Mouse (Mus musculus) kidney, postnatal 25 days (tissue): ENCODE measurements at regions not wholly inside any gene's neighbourhood (a gene's known extent, or its start where the extent isn't known, plus 50 kb on each side); places are given as distances from the start of the nearest gene placed in this dataset.

ENCODE experiments used
- DNase-seq, 2 experiments: peaks; one replicate each; pipeline ENCODE4 v3.0.0; 2021; ENCODE audit warnings: mixed read lengths in 2 of 2

DNA sequence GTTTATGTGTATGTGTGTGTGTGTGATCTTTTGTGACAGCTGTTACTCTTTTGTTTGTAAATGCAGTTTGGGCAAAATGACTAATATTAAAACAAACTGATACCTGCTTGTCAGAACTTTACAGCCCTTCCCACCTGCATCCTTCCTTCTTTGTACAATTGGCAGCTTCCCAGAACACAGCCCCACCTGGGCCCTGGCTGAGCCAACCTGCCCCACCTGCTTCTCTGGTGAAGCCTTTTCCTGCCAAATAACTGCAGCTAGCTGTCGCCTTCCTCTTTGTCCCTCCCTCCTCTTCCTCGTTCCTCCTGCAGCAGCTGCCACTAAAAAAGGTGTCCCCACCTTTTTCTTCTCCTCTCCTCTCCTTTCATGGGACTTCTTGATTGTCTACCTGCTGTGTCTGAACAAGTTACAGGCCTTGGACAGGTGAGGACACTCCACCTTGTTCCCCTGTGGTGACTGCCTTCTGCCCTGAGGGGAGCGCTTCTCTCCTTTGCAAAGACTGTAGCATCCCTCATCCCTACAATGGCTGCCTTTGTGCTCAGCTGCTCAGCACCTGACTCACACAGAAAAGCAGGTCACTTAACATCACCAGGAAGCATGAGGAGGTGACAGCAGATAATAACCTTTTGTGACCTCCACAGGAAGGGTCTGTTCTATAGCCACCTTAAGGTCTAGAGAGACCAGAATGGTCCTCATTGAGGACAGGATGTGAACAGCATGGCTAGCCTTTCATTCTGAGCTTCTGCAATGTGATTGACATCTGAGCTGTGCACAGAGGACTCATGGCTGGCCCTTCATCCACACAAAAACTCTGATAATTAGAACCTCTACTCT is 295.2 kb downstream of the Epha4 start:
- DNase-seq: no peak

DNA sequence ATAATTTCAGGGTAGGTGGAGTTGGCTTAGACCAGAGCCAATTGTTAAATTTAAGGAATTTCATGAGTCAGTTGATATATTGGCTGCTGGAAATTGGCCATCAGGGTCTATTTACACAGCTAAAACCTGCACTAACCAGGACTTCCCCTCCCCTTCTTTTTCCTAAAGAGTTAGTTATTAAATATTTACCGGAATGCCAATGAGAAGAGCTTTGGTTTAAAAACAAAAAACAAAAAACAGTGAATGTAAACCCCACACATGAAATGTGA is 294.6 kb downstream of the Epha4 start:
- DNase-seq: no peak

DNA sequence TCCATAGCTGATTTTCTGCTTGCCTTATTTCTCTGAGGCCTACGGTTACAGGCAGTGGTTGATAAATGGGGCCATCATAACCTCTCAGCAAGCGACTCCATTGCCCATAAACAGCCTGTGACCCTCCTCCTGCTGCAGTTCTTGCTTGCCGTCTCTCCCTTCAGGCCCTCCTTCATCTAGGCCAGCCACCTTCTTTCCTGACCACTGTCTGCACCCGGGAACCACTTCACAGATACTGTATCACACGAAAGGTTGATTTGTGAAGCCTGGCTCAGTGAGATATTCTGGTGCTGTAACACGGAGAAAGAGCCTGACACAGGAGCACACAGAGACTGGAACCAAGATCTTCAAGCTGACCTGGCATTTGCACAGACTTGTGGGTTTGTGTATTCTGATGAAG is 294.1 kb downstream of the Epha4 start:
- DNase-seq: no peak

DNA sequence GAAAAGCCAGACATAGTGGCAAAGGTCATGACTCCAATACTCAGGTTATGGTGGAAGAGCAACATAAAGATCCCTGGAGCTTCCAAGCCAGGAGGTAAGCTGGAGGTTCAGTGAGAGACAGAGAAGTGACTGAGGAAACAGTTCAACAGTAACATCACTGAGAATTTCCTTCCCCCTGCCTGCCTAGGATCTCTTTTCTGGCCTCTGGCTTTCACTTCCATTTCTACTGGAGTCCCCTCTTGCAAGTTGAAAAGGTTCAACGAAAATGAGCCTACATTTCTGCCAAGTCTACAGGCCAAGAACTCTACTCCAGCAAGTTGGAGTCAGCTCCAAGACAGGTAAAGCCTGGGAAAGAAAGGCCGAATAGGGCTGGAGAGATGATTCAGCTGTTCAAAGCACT is 293.0 kb downstream of the Epha4 start:
- no peak for DNase-seq

DNA sequence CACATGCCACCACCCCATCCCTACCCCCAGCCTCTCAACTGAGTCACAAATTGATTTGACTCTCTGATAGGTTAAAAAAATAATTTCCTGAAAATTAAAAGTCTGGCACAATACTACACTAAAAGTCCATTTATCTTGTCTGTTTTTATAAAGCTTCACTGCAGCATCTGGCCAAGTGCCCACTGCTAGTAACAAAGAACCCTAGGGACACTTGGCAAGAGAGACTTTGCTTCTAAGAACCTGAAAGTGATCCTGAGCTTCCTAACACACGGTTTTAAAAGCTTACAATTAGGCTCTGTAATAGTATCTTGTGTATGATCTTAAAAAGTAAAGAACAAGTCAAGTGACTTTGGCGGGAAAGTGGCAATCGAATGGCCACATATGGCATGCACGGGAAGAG is 288.3 kb downstream of the Epha4 start:
- DNase-seq: peak; percentile 75 to 79

DNA sequence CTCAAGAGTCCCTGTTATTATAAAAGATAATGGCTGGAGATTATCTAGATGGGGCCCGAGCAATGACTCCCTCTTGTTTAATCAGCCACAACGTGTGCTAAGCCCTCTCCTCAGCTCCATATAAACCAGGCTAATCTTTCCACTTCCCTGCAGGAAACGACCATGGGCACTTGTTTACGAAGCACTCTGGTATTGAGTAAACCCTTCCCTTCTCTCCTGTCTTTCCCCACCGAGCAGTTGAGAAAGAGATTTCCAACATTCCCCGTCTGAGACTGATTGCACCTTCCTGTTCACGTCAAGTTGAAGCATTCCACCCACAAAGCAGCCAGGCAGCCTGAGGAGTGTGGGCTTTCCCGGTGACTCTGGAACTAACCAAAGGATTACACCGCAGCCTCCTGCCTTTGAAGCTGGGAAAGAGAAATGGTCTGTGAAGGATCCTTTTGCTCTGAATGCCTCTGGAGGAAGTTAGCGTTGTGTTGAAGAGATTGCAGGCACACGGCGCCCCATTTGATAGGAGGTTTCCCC is 287.8 kb downstream of the Epha4 start:
- DNase-seq: peak; percentile 15 to 48

DNA sequence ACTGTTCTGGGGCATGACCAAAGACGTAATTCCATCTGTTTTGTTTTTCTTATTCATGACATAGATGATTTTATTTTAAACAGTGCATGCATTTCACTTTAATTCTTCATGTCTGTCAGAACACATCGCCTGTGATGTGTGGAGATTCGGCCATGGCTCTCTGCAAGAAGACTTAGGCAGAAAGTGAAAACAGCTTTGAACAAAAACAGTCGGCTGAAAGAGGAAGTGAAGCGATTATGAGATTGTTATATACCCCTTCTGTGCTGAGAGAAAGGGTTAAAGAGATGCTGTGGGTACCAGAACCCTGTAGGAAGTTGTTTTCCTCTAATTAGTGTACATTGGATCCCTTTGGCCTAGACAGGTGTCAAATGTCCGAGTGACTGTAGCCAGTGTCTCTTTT is 287.1 kb downstream of the Epha4 start:
- no peak for DNase-seq

DNA sequence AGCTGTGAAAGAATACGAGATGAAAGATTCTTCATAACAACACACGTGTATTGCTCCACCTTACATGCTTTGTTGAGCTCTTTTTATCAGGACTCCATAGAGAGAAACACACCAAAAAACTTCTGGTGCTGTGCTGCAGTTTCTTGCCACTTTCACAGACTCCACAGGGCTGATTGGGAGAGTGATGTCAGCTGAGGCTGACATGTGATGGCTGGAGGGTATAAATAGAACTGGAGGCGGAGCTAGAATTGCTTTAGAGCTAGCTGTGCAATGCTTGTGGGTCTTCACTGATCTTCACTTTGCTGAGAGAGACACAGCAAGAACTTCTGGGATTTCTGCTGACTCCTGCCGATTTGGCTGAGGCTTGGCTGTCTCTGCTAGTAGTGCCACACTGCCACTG is 285.3 kb downstream of the Epha4 start:
- no peak for DNase-seq

DNA sequence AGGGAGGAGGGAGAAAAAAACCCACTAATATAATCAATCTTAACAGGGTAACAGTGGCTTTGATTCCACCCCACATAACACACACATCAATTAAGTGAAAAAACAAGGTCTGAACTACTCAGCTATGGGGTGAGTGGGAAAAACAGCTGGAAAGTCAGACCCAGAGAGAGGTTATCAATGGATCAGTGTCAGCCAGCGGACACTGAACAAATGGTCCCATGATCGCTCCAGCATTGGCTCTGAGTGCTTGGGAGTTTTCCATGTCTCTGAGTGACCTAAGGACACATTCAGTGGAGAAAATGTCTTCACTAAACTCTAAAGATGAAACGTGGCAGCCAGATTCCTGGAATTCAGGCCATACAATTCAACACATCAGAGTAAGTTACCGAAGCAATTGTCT is 281.9 kb downstream of the Epha4 start:
- DNase-seq: peak; percentile 30 to 38

DNA sequence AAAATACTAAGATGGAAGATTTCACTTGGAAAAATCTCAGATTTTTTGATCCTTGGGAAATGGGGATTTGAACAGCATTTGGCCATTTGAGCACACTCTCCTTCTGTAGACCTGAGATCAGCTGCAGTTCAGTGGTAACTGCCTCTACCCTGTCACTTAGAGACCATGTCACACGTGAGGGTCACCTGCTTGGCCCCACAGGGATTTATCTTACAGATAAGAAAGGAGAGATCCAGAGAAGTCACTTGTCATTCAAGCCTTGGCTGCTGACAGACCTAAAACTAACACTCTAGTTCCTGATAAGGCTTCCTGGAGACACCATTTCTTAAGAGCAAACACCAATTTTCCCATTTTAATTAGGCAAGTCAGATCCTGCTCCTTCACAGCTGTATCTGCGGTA is 270.2 kb downstream of the Epha4 start:
- no peak for DNase-seq

DNA sequence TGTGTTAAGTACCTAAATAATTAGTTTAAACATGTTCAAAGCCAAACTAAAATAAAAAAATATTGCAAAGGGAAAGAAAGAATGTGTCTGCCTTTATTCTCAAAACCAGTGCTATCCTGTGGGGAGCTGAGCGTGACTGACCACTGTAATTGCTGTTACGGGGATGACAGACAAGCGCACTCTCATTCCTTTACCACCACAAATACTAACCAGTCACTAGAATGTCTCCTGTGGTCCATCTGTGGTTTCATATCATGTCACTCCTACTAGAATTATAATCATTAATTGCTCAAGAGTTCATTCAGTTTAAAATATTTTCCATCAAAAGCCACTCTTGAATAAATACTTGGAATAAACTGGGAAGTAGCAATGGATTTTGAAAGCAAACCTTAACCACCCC is 268.8 kb downstream of the Epha4 start:
- DNase-seq: no peak

DNA sequence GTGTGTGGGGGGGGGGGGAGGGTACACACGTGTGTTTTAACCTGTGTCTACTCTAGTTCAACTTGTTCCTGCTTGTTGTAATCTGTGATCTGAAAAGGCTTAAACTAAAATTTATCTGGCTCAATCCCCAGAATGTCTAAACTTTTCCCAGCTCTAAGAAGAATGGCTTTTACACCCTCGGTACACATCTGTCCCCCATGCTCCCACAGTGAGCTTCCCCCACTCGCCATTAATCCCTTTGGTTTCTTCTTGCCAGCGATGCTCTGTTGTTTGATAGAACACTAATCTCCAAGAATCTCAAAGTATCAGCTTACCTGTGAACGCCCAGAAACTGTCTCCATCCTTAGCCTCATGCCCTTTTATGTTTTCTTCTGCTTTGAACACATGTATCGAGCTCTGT is 260.6 kb downstream of the Epha4 start:
- DNase-seq: no peak

DNA sequence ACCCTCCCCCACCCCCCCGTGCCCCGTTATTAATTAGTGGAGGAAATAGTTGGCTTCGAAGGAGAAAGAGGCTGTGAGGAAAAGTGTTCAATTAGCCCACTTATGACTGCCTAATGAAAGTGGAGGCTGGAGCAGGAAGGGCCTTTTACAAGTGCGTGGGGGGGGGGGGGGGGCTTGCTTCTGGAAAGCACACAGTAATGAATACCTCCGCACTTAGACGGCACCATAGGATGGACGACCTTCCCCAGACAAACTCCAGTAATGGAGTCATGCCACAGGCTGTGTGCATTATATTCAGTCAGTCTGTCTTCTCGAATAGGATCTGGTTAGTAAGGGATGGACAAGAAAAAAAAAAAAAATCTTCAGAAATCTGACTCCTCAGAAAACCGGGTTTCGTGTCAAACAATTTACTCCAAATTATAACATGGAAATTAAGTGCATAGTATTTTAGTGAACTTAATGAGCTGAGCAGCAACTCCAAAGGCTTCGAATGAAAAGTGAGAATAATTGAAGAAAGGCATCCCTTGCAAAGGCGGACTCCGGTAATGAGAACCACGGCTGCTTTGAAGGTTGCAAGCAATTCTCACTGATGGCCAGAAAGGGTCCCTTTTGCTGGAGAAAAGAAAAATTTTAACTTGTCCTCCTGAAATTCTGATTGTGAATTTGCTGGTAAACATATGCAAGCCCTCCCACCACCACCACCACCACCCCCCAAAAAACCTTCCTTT is 258.6 kb downstream of the Epha4 start:
- DNase-seq: no peak

DNA sequence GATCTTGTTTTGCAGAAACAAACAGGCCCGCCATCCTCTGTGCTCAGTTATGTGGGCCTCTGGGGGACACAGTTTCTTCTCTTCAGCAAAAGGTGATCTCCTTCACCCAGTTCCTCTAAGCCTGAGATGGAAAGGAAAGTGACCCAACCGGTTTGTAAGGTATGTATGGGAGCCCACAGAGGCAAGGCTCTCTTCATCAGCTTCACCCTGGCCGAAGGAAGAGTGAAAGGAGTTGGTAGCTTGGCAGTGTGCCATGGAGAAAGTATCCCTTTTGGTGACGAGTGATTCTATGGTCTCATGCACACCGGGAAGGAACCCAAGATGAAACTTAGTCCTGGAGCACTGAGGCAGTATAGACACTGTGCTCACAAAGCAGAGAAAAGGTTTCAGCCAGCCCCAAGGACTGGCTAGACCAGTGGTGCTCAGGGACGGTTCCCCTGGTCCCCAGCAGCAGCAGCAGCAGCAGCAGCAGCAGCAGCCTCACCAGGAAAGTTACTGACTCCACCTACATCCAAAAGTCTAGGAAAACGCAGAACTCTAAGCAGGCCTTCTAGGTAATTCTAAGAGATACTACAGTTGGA is 256.1 kb downstream of the Epha4 start:
- peak in 1 of 2 experiments; percentile 13 for DNase-seq

DNA sequence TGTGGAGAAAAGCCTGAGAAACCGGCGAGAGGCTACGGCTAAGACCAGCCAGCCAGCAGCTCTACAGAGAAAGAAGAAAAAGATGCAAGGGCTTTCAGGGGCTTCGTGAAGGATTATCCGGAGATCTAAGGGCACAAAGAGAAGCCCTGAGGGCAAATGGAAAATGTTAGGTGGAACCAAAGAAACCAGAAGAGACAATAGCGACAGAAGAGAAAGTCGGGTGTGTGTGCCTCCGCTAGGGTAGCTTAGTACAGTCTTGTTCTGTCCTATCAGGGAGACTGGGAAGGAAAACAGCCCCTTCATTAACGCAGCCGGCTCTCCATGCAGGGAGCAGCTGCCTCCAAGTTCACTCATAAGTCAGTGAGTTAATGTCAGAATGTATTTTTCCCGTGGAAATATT is 255.1 kb downstream of the Epha4 start:
- DNase-seq: no peak

DNA sequence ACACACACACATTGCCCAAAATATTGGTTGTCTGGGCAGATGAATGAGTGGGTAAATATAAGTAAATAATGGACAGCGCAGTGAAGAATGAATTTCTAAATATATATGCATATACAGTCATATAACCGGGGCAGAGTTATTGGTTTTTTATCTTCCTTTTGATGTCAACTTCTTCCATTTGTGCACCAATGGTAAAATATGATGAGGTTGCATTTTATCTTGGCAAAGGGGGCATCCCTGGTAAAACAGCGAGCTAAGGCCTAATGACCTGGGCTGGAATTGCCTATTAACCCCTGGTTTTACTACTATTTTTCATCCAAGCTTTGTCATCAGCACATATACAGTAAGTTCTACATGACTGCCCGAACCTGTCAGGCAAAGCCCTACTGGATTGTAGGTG is 253.2 kb downstream of the Epha4 start:
- DNase-seq: no peak

DNA sequence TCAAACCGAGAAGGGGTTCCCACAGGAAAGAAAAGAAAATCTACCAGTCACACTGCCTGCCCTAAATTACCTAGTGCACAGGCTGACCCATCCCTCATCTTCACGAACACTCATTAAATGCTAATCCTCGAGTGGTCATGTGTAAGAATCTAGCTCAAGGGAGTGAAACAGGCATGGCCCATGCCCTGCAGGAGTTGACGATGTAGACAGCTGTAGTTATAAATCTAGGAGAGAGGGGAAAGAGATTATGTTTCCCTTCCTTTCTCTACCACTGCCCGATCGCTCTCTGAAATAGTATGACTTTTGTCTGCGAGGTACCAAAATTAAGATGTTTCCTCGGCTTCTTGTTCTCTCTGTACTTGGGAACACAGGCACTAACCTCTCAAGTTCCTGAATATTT is 249.2 kb downstream of the Epha4 start:
- DNase-seq: no peak

DNA sequence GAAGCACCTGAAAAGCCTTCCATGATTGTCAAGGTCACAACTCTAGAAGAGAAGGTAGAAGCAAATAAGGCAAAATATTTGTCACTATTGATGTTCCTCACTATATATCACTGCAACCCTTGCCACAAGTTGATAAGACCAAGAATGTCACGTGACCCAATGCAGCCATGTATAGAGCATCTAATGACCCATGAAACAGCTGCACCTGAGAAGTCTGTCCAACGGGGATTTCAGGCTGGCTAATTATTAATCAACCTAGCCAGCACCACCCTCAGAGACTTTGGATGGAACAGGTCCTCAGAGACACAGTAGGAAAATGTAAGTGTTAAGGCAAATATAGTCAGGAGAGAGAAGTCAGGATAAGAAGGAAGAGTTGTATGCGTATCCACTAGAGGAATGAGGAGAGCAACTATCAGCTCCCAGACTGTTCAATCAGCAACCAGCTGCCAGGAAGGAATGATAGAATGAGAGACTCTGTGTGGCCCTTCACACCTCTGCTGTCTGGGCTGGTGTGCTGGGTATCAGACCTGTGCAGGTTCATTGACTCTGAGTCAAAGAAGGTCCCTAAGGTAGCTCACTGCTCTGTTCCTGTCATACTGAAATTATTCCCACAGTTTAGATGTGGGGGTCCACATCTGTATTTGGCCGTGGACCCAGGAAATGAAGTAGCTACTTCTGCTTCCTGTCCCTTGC is 247.4 kb downstream of the Epha4 start:
- DNase-seq: peak; percentile 17 to 43

DNA sequence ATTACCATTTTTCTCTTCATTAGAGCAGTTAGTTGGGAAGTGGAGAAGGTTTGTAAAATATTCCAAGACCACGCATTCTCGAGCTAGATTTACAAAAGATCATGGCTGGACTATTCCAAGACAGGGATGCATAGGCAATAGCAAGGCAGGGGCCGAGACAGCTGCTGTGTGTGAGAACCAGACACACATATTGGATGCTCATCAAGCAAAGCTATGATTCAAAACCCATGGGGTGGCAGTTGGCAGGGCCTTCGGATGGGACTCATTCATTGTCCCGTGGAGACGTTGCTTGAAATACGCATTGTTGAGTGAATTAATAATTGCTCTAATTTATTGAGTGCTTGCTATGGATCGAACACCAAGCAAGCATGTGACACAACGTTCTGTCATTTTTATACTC is 239.6 kb downstream of the Epha4 start:
- no peak for DNase-seq

DNA sequence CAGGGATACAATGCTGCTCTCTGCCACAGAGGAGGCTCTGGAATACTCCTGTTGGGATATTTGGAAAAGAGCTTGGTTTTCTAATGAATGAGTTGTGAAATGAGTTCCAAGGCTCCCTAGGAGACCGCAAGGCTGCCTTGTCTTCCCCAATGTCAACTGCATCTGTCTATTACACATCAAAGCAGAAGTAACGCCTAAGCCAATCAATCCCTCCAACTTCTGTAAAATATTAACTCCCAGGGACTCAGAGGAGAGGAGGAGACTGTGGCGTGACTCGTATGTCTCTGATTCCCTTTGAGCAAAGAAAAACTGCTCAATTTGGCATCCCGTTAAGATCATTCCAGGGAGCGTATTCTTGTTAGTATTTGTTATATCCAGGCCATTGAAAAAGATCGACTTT is 235.3 kb downstream of the Epha4 start:
- no peak for DNase-seq

DNA sequence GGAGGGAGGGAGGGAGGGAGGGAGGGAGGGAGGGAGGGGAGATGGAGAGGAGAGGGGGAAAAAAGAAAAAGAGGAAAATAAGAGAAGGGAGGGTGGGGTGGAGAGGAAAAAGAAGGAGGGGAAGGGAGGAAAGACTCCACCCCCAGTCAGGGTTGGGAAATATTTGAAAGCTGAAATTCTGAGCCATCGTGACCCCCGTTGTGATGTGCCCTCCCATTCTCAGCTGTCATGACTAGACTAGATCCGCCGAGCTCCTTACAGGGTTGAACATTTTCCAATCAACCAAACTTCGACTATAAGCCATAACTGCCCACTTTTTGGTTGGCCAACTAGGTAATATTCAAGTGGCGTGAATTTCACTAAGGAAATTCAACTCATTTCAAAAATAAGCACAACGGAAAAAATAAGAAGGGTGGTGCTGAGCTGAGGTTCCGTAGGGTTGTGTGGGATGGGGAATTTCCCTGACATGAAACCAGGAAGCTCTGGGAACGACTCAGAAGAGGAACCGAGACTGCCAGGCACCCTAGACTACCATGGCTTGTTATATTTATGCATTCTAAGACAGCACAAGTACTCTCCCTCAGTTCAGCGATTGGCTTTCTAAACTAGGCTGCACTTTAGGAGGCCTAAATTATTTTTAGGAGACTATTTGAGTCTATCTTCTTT is 234.4 kb downstream of the Epha4 start:
- no peak for DNase-seq

DNA sequence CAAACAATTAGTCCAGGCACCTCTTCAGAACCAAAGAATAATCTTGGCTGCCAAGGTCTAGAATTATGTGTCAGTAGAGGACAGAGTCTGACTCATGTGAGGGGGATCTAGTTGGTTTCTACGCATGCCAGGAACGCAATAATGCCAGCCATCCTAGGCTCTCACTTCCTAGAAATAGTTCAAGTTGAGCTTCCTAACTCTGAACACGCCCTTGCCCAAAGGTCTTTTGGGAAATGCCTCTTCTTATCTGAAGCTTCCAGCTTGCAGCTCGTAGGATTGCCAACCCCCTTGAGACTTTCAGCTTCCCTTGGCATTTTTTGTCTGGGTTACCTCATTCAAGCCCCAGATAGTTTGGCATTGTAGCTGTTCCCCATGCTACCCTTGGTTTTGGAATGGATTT is 233.1 kb downstream of the Epha4 start:
- no peak for DNase-seq

DNA sequence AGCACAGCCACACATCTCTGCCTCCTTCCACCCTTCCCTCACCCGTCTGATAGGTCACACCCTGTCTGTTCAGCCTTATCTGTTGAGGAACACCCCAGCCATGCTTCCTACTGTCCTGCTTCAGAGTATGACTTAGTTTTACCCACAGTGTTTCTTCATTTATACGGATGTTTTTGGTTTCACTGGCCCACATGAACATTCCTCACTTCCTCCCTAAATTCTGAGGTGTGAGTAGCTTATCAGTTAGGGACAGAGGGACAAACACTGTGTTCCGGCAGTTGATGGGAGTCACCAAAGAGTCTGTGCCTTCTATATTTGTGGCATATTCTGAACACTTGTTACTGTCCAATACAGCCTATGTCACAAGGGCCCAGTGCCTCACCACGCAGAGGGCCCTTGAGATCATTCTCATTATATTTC is 216.2 kb downstream of the Epha4 start:
- no peak for DNase-seq
